Mouse (Mus musculus) right cerebral cortex, postnatal 36 days (tissue): ENCODE measurements at regions not wholly inside any gene's neighbourhood (a gene's known extent, or its start where the extent isn't known, plus 50 kb on each side); places are given as distances from the start of the nearest gene placed in this dataset.

Source experiments
- DNase-seq, 2 experiments: peaks; one replicate each; pipeline ENCODE4 v3.0.0; 2022; ENCODE audit warnings: low spot score in 2 of 2, mixed read lengths in 1 of 2

DNA sequence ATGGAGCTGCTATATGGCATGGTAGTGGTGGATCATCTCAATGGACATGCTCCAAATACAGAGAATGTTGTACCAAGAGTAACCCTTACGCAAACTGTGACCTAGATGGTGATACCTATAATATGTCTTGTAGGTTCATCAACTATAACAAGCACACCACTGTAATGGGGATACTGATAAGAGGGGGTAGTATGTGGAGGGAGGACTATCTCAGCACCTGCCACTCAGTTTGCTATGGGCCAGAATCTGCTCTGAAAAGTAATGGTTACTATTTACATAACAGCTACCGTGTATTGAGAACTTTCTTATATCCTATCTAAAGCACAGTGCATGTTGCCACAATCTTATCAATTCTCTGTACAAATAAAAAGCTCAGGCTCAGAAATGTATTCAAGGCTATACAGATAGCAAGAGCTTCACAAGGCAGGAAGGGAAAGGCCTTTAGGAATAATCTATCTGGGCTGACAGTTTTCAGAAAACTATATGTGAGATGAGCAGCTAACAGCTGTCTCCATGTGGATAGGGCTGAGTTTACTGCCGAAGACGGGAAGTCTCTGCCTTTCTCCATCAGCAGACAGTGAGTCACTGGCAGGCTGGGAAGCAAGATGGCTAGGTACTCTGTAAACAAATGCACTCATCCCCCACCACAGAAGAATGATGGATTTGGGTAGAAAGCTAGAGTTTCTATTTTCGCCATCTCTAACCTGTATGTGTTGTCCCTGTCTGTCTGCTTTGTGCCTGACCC lies 77.1 kb upstream of the Nck2 start:
- DNase-seq = no peak

- no peak for DNase-seq
Measured at GRCm38 (mm10) chr1:43371863-43372262, 72.5 kb upstream of the Nck2 start.

- no peak for DNase-seq
Measured at GRCm38 (mm10) chr1:43374946-43375345, 69.4 kb upstream of the Nck2 start.

GRCm38 (mm10) chr1:43375851-43376250 lies 68.5 kb upstream of the Nck2 start:
- DNase-seq = no peak

- DNase-seq = no peak
Measured at GRCm38 (mm10) chr1:43377491-43378263, 66.7 kb upstream of the Nck2 start.

DNA sequence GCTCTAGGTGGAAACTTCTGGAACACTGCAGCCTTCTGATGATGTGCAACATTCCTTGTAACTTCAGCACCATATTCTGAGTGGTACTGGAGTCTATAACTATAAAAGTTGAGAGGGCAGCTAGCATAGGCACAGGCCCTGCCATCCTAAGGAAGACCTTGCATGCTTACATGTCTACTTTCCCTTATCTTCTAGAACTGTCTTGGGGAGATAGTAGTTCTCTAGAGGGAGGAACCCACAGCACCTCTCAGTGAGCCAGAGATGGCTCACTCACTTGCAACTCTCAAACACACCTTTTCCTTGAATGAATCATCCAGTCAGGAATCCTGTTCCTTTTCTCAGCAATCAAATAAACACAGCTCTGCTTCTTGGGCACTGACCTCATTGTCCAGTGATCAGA lies 59.4 kb upstream of the Nck2 start:
- DNase-seq = no peak

DNA sequence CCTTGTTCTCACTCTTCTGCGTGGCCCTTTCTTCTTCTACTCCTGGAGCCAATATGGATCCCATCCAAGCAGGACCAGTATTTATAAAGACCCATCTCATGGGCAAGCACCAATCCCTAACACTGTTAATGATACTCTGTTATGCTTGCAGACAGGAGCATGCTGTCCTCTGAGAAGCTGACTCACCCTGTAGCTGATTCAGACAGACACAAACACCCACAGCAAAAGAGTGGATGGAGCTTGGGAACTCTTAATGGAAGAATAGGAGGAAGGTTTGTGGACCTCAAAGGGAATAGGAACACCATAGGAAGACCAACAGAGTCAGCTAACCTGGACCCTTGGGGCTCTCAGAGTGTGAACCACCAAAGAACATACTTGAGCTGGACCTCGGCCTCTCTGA lies 50.3 kb upstream of the Nck2 start:
- DNase-seq = no peak
